8 mouse cellular contexts compared by ENCODE assay signal in the genomic region with DNA sequence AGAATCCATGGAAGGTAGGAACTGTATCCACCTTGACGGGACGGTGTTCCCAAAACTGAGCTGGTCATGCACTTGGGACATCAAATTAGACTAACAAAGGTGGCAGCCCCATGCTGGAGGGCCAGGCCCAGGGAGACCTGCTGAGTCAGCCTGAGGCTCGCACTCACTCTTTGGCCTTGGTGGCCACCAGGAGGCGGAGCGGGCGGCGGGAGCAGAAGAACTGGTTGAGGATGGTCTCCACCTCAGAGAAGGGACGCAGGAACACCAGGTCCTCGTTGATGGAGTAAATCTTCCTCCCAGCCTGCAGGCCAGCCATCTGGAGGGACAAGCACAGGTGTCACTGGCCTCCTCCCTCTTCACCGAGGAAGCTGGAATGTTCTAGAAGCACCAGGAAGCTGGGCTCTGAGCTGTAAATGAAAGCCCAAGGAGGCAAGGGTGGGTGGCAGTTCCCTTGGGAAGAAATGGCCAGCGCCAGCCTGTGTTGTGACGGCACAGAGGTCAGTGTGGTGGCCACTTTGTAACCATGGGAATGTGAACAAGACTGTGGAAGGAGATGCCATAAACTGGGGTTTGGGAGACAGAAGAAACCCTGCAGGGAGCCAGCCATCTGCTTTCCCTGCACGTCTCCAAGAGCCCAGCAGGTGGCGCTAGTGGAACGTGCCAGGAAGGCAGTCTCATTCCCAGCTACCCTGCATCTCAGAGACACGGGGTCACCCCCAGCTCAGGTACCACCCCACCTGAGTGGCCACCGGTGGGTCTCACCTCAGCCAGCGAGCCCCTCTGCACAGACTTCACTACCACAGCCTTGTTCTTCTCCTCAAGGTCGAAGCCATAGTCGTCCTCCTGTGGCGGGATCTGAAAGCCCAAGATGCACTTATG.
A peak's percentile ranks its signal among the peaks of the same experiment; 100 is the strongest.
DNase-seq lines count a peak whose midpoint lies in the region; ATAC-seq and TF ChIP-seq lines count a peak whose summit lies in the region.

No protein-coding gene starts in this region.

- H3K9me3 ChIP-seq in ES-Bruce4 (replicated peaks; ENCODE audit: control insufficient read depth, insufficient read depth, low read length, poor library complexity, severe bottlenecking) = no peaks in the 10 kb centered on the region
- H3K9me3 ChIP-seq in forebrain, embryonic 11.5 days (ENCODE audit: control insufficient read depth, low read length) = no peaks in the 10 kb centered on the region

- peak; percentile 53; the same call in 1 of the 2 replicates for ATAC-seq in forebrain, embryonic 11.5 days (replicated peaks; ENCODE audit: low FRiP score)

- TF ChIP-seq POLR2A in ES-Bruce4 (IDR thresholded peaks at IDR 0.05; ENCODE audit: insufficient read depth, low read length) = no peak

- H3K4me1 ChIP-seq in ES-Bruce4 (ENCODE audit: control insufficient read depth, insufficient read depth, low read length) = peaks cover 4% of the 10 kb centered on the region
- H3K4me1 ChIP-seq in forebrain, embryonic 11.5 days (replicated peaks; ENCODE audit: control insufficient read depth, insufficient read depth, low read length) = no peaks in the 10 kb centered on the region

- 49% methylated on average over 21 of the region's 21 CpGs for WGBS in forebrain, embryonic 11.5 days

- TF ChIP-seq CTCF in ES-Bruce4 (IDR thresholded peaks at IDR 0.05; ENCODE audit: low read depth, low read length) = peak; percentile 99

- no peak overlapping the region for H3K4me2 ChIP-seq in forebrain, embryonic 11.5 days (ENCODE audit: low read depth, low read length, severe bottlenecking)

- peak; percentile 22 for DNase-seq in brain, embryonic 18.5 days (ENCODE audit: low read depth, low spot score)
- DNase-seq in forebrain, embryonic 11.5 days (ENCODE audit: low spot score) = peak; percentile 89
- DNase-seq in heart, postnatal 4 days = peak; percentile 85
- DNase-seq in layer of hippocampus, adult 9-10 months (ENCODE audit: low spot score) = peak; percentile 67
- DNase-seq in lung, postnatal 25 days (ENCODE audit: low spot score) = peak; percentile 55
- DNase-seq in retina, postnatal 1 day = peak; percentile 75
- DNase-seq in thymus, postnatal 4 days = peak; percentile 89

- TF ChIP-seq EP300 in ES-Bruce4 (IDR thresholded peaks at IDR 0.05; ENCODE audit: insufficient read depth, low read depth, low read length) = peak; percentile 68; the same call in 1 of the 2 replicates

- no peak overlapping the region for H3K4me3 ChIP-seq in ES-Bruce4 (ENCODE audit: low read depth, low read length)
- no peak overlapping the region for H3K4me3 ChIP-seq in forebrain, embryonic 11.5 days (ENCODE audit: low read depth, low read length)

- H3K27ac ChIP-seq in ES-Bruce4 (ENCODE audit: insufficient read depth, low read length) = no peak overlapping the region
- H3K27ac ChIP-seq in forebrain, embryonic 11.5 days (ENCODE audit: low read depth, low read length) = no peak overlapping the region

- H3K27me3 ChIP-seq in ES-Bruce4 (ENCODE audit: control insufficient read depth, insufficient read depth, low read length, poor library complexity, severe bottlenecking) = no peaks in the 10 kb centered on the region
- H3K27me3 ChIP-seq in forebrain, embryonic 11.5 days (ENCODE audit: control insufficient read depth, insufficient read depth, low read length) = no peaks in the 10 kb centered on the region

- H3K9ac ChIP-seq in ES-Bruce4 (ENCODE audit: low read depth, poor library complexity, severe bottlenecking) = no peak overlapping the region
- H3K9ac ChIP-seq in forebrain, embryonic 11.5 days (ENCODE audit: low read length) = no peak overlapping the region

- H3K36me3 ChIP-seq in ES-Bruce4 (ENCODE audit: control insufficient read depth, insufficient read depth, low read length, poor library complexity, severe bottlenecking) = no peaks in the 10 kb centered on the region
- no peaks in the 10 kb centered on the region for H3K36me3 ChIP-seq in forebrain, embryonic 11.5 days (ENCODE audit: control insufficient read depth, insufficient read depth, low read length)

Comparison
In these comparisons a context has a peak if more than half of its experiments do, and no peak if none do; other contexts are left out.
1. DNase-seq: peak in every context shown above with its lines; median percentile 89 in forebrain, embryonic 11.5 days; 89 in thymus, postnatal 4 days; 85 in heart, postnatal 4 days; 75 in retina, postnatal 1 day; 67 in layer of hippocampus, adult 9-10 months; 55 in lung, postnatal 25 days; 22 in brain, embryonic 18.5 days.